Mouse (Mus musculus): ENCODE results near the gene Rps3. TPM values are rescaled to one million over a fixed set of nuclear protein-coding genes. Genes with fewer than 3 reads are reported as not detected.
A peak's percentile ranks its signal among the peaks of the same experiment; 100 is the strongest.

The Rps3 gene
- polyA plus RNA-seq, 1 experiment from 2014 or later = 696 TPM

- no peak overlapping the region for H3K27ac ChIP-seq
- ATAC-seq = no peak
- H3K36me3 ChIP-seq (ENCODE audit: poor library complexity, severe bottlenecking) = peaks cover 12% of the 10 kb centered on the region
- H3K4me3 ChIP-seq = no peak overlapping the region
- H3K4me2 ChIP-seq = no peak overlapping the region
- no peaks in the 10 kb centered on the region for H3K27me3 ChIP-seq
- H3K4me1 ChIP-seq = peaks cover 16% of the 10 kb centered on the region
- WGBS = 77% methylated on average over 4 of the region's 4 CpGs
- no peaks in the 10 kb centered on the region for H3K9me3 ChIP-seq (replicated peaks)
- H3K9ac ChIP-seq = no peak overlapping the region
Measured at GRCm38 (mm10) chr7:99454044-99454443, 29.5 kb downstream of the Rps3 start.

GRCm38 (mm10) chr7:99452859-99453258, 30.7 kb downstream of the Rps3 start:
- Histone ChIP-seq H3K9ac (no peak overlapping the region), H3K4me1 (peaks cover 20% of the 10 kb centered on the region)
- ATAC-seq = no peak

GRCm38 (mm10) chr7:99450703-99451102, 32.8 kb downstream of the Rps3 start:
- Histone ChIP-seq H3K4me2 (no peak overlapping the region), H3K27me3 (no peaks in the 10 kb centered on the region), H3K9me3 (replicated peaks) (no peaks in the 10 kb centered on the region), H3K4me1 (peaks cover 22% of the 10 kb centered on the region), H3K27ac (no peak overlapping the region), H3K9ac (no peak overlapping the region), H3K36me3 (ENCODE audit: poor library complexity, severe bottlenecking) (no peaks in the 10 kb centered on the region), H3K4me3 (no peak overlapping the region)
- peak; percentile 46 for ATAC-seq
- WGBS = 2% methylated on average over 3 of the region's 3 CpGs

More at GRCm38 (mm10) chr7:99452859-99453258, 30.7 kb downstream of the Rps3 start:
- H3K4me3 ChIP-seq = no peak overlapping the region
- no peaks in the 10 kb centered on the region for H3K9me3 ChIP-seq (replicated peaks)
- H3K27me3 ChIP-seq = no peaks in the 10 kb centered on the region
- peaks cover 11% of the 10 kb centered on the region; the same call in 1 of the 2 replicates for H3K36me3 ChIP-seq (ENCODE audit: poor library complexity, severe bottlenecking)
- H3K27ac ChIP-seq = no peak overlapping the region
- no peak overlapping the region for H3K4me2 ChIP-seq
- 91% methylated on average over 7 of the region's 7 CpGs for WGBS

DNA sequence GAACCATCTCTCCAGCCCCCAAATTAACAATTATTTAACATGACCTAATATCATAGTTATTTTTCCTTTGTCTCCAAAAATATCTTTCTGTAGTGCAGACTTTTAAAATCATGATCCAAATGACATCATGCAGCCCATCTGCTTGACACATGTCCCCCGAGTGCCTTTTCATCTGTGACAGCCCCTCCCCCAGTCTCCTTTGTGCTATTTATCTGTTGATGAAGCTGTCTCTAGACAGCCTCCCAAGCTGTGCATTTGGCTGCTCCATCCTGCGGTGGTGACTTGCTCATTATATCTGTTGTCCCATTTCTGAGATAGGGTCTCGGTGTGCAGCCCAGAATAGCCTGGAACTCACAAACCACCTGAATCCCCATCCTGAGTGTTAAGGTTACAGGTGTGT, 33.8 kb downstream of the Rps3 start:
- Histone ChIP-seq H3K4me2 (no peak overlapping the region), H3K27ac (peak overlapping the region; percentile 75), H3K4me1 (peaks cover 25% of the 10 kb centered on the region), H3K4me3 (no peak overlapping the region), H3K36me3 (ENCODE audit: poor library complexity, severe bottlenecking) (peaks cover under 1% of the 10 kb centered on the region; the same call in 1 of the 2 replicates), H3K9me3 (replicated peaks) (no peaks in the 10 kb centered on the region), H3K9ac (no peak overlapping the region), H3K27me3 (no peaks in the 10 kb centered on the region)
- 36% methylated on average over 3 of the region's 3 CpGs for WGBS
- peak; percentile 42 for ATAC-seq

GRCm38 (mm10) chr7:99449063-99449462, 34.5 kb downstream of the Rps3 start:
- Histone ChIP-seq H3K9ac (no peak overlapping the region), H3K4me2 (no peak overlapping the region), H3K27me3 (no peaks in the 10 kb centered on the region), H3K27ac (peak overlapping the region; percentile 75), H3K4me3 (no peak overlapping the region), H3K4me1 (peaks cover 25% of the 10 kb centered on the region), H3K9me3 (replicated peaks) (no peaks in the 10 kb centered on the region), H3K36me3 (ENCODE audit: poor library complexity, severe bottlenecking) (peaks cover 5% of the 10 kb centered on the region; the same call in 1 of the 2 replicates)
- peak; percentile 10; the same call in 1 of the 2 replicates for ATAC-seq
- WGBS = 50% methylated on average over 8 of the region's 8 CpGs

DNA sequence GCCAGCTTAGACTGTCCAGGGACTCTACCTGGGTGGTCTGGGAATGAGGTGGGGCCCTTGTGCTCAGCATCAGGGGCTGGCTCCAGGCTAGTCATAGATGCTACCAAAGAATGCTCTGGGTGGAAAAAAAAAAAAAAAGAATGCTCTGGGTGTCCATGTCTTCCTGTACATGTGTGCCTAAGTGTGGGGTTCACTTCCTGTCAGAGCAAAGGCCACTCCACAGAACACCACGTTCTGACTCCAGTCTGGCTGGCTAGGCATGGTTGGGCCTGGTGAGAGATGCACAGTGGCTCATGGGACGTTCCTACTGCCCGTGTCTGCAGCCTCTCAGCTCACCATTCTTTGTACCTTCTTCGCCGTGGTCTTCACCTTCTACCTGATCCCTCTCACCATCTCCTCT, 34.9 kb downstream of the Rps3 start:
- Histone ChIP-seq H3K36me3 (ENCODE audit: poor library complexity, severe bottlenecking) (peaks cover 5% of the 10 kb centered on the region; the same call in 1 of the 2 replicates), H3K4me1 (peaks cover 25% of the 10 kb centered on the region), H3K4me2 (no peak overlapping the region), H3K9me3 (replicated peaks) (no peaks in the 10 kb centered on the region), H3K27me3 (no peaks in the 10 kb centered on the region), H3K9ac (no peak overlapping the region), H3K27ac (peak overlapping the region; percentile 75), H3K4me3 (no peak overlapping the region)
- ATAC-seq = no peak
- 80% methylated on average over 5 of the region's 5 CpGs for WGBS

DNA sequence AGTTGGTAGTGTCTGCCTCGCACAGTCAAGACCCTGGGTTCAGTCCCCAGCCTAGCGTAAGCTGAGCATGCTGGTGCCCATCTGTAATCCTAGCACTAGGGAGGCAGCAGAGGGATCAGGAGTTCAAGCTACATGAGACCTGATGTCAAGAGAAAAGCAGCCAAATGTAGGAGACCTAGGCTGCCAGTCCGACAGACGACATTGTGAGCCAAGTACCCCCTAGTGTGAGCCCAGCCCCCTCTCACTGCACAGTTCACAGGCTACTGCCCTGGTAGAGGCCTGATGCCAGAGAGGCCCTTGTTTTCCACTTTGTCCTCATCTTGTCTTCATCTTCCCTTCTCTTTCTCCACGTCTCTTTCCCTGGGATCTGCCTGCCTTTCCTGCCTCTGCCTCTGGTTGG, 36.2 kb downstream of the Rps3 start:
- WGBS = 46% methylated on average over 5 of the region's 5 CpGs
- Histone ChIP-seq H3K36me3 (ENCODE audit: poor library complexity, severe bottlenecking) (peaks cover 5% of the 10 kb centered on the region; the same call in 1 of the 2 replicates), H3K4me2 (no peak overlapping the region), H3K27ac (no peak overlapping the region), H3K27me3 (no peaks in the 10 kb centered on the region), H3K9me3 (replicated peaks) (no peaks in the 10 kb centered on the region), H3K4me1 (peaks cover 25% of the 10 kb centered on the region), H3K9ac (no peak overlapping the region), H3K4me3 (no peak overlapping the region)
- ATAC-seq = no peak

DNA sequence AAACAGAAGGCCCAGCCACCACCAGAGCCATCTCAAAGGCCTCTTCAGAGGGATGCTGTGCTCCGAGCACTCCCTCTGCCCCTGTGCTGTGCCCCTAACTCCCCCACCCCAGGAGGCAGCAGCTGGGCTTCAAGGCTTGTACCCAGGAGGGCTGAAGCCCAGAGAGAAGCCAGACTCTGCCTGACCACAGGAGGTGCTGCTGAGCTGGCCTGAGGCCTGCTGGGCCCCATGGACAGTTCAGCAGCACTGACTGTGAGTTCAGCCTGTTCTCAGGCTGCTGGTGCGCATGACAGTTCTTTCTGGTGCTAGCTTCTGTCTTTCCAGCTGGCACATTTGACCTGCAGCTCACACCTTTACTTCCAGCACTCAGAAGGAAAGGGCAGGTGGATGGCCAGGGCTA, 37.7 kb downstream of the Rps3 start:
- Histone ChIP-seq H3K9ac (no peak overlapping the region), H3K4me3 (no peak overlapping the region), H3K27me3 (no peaks in the 10 kb centered on the region), H3K4me1 (peaks cover 36% of the 10 kb centered on the region), H3K9me3 (replicated peaks) (no peaks in the 10 kb centered on the region), H3K4me2 (no peak overlapping the region), H3K27ac (no peak overlapping the region), H3K36me3 (ENCODE audit: poor library complexity, severe bottlenecking) (peaks cover 16% of the 10 kb centered on the region; the same call in 1 of the 2 replicates)
- 67% methylated on average over 2 of the region's 2 CpGs for WGBS
- no peak for ATAC-seq

- Histone ChIP-seq H3K36me3 (ENCODE audit: poor library complexity, severe bottlenecking) (peaks cover 19% of the 10 kb centered on the region; the same call in 1 of the 2 replicates), H3K27me3 (no peaks in the 10 kb centered on the region), H3K4me1 (peaks cover 20% of the 10 kb centered on the region), H3K4me3 (no peak overlapping the region), H3K9ac (no peak overlapping the region), H3K27ac (no peak overlapping the region), H3K4me2 (no peak overlapping the region), H3K9me3 (replicated peaks) (no peaks in the 10 kb centered on the region)
- ATAC-seq = no peak
- 70% methylated on average over 6 of the region's 6 CpGs for WGBS
Measured at GRCm38 (mm10) chr7:99444012-99444411, 39.5 kb downstream of the Rps3 start.

DNA sequence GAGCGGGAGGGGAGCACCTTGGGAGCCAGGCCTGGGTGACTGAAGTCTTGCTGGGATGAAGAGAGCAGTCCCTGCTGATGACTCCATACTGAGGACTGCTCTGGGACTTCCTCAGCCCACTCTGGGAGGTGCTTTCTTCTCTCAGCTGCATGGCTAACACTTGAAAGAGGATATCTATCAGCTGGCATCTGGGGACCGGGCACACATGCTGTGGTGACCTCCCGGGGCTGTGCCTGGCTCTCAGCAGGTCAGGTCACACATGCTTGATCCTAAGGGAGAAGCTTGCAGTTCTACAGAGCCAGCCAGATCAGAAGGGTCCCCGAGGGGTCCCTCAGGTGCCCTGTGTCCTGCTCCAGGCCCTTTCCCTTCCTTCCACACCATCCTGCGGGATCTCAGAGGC, 40.4 kb downstream of the Rps3 start:
- no peak overlapping the region for H3K4me2 ChIP-seq
- H3K4me1 ChIP-seq = peaks cover 16% of the 10 kb centered on the region
- no peak overlapping the region for H3K4me3 ChIP-seq
- no peaks in the 10 kb centered on the region for H3K27me3 ChIP-seq
- H3K27ac ChIP-seq = no peak overlapping the region
- no peak overlapping the region for H3K9ac ChIP-seq
- no peak for ATAC-seq
- H3K36me3 ChIP-seq (ENCODE audit: poor library complexity, severe bottlenecking) = peaks cover 27% of the 10 kb centered on the region; the same call in 1 of the 2 replicates
- 71% methylated on average over 5 of the region's 5 CpGs for WGBS
- no peaks in the 10 kb centered on the region for H3K9me3 ChIP-seq (replicated peaks)

DNA sequence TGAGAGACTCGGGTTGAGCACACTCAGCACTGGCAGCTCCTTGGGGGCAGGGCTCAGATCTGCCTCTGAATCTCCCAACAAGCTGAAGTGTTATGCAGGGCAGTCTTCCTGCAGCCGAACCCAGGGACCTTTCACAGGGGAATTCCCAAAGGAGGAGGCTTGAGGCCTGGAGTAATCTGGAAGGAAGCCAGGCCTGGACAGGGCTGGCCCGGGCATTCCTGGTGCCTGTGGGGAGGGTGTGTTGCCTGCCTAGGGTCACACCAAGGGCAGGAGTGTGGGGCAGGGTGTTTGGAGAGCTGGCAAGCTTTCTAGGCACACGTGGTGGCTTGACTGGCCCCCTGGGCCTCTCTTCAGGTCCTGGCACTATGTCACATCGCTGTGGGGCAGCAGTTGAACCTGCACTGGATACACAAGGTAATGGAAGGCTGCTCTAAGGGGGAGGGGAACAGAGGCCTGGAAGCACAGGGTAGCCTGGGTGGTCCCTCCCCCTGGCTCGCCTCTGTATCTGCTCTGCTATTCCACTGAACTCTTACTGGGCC, 41.9 kb downstream of the Rps3 start:
- ATAC-seq = no peak
- Histone ChIP-seq H3K4me2 (no peak overlapping the region), H3K4me1 (peaks cover 19% of the 10 kb centered on the region), H3K4me3 (no peak overlapping the region), H3K36me3 (ENCODE audit: poor library complexity, severe bottlenecking) (peaks cover 27% of the 10 kb centered on the region; the same call in 1 of the 2 replicates), H3K9me3 (replicated peaks) (no peaks in the 10 kb centered on the region), H3K9ac (no peak overlapping the region; the same call in 1 of the 2 replicates), H3K27me3 (no peaks in the 10 kb centered on the region), H3K27ac (no peak overlapping the region)
- WGBS = 29% methylated on average over 6 of the region's 6 CpGs

- Histone ChIP-seq H3K4me1 (peaks cover 32% of the 10 kb centered on the region), H3K4me3 (no peak overlapping the region), H3K27me3 (no peaks in the 10 kb centered on the region), H3K9me3 (replicated peaks) (no peaks in the 10 kb centered on the region), H3K9ac (no peak overlapping the region), H3K27ac (no peak overlapping the region), H3K36me3 (ENCODE audit: poor library complexity, severe bottlenecking) (peaks cover 23% of the 10 kb centered on the region; the same call in 1 of the 2 replicates), H3K4me2 (no peak overlapping the region)
- 65% methylated on average over 10 of the region's 10 CpGs for WGBS
- no peak for ATAC-seq
Measured at GRCm38 (mm10) chr7:99438881-99439280, 44.7 kb downstream of the Rps3 start.

DNA sequence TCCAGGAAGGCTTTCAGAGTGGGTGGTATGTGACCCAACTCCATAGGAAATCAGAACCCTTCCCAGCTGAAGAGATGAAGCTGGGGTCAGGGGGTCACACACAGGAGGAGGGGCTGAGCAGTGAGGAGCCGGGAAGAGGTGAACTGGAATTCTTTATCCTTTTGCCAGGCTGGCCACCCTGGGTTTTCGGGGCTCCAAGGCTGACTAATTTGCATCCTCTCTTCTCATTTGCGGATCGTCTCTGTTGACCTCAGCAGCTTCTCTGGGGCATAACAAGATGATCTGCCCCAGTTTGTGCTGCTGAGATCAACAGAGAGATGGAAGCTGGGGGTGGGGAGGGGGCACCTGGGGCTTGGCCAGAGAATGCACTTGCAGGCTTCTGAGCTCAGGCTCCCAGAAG, 47.0 kb downstream of the Rps3 start:
- Histone ChIP-seq H3K4me2 (no peak overlapping the region), H3K9ac (no peak overlapping the region), H3K4me1 (peaks cover 49% of the 10 kb centered on the region), H3K36me3 (ENCODE audit: poor library complexity, severe bottlenecking) (peaks cover 16% of the 10 kb centered on the region; the same call in 1 of the 2 replicates), H3K27me3 (no peaks in the 10 kb centered on the region), H3K4me3 (no peak overlapping the region), H3K27ac (no peak overlapping the region), H3K9me3 (replicated peaks) (no peaks in the 10 kb centered on the region)
- WGBS = 9% methylated on average over 4 of the region's 4 CpGs
- ATAC-seq = no peak

All from forebrain, embryonic 13.5 days (tissue).